Mouse (Mus musculus) small intestine, adult 2 months (tissue): Measurements from ENCODE around the gene Cwc27. TPM values are rescaled to one million over a fixed set of nuclear protein-coding genes. Genes with fewer than 3 reads are reported as not detected.

Source experiments
- H3K27ac ChIP-seq: fragments of 200-500 bp; 2 replicates; pipeline ENCODE4 v1.5.1; 2012; ENCODE audit warnings: low read depth, low read length, control low read depth, inconsistent platforms; ENCODE audit not compliant: insufficient read depth
- H3K27me3 ChIP-seq: fragments of 200-500 bp; 2 replicates; pipeline ENCODE4 v1.6.1; 2012; ENCODE audit warnings: mild to moderate bottlenecking, moderate library complexity, low read length, inconsistent platforms; ENCODE audit not compliant: control insufficient read depth, insufficient read depth
- H3K36me3 ChIP-seq: fragments of 200-500 bp; 2 replicates; pipeline ENCODE4 v1.6.1; 2012; ENCODE audit warnings: mild to moderate bottlenecking, low read length, control low read depth, inconsistent platforms; ENCODE audit not compliant: control insufficient read depth, insufficient read depth
- H3K4me1 ChIP-seq: fragments of 200-500 bp; 2 replicates; pipeline ENCODE4 v1.6.1; 2012; ENCODE audit warnings: low read length, inconsistent platforms, mixed read lengths; ENCODE audit not compliant: control insufficient read depth, insufficient read depth, insufficient read length
- H3K4me3 ChIP-seq: fragments of 200-500 bp; 2 replicates; pipeline ENCODE4 v1.5.1; 2012; ENCODE audit warnings: low read depth, mild to moderate bottlenecking, control low read depth, inconsistent platforms, low read length, moderate library complexity
- CTCF ChIP-seq: fragments of 200-500 bp; IDR thresholded peaks from 2 replicates; pipeline ENCODE4 v1.5.1; 2012; ENCODE audit warnings: low read depth, mild to moderate bottlenecking, control low read depth, inconsistent platforms, low read length, moderate library complexity, mixed read lengths; ENCODE audit not compliant: insufficient replicate concordance, insufficient read length; ENCODE audit errors: extremely low read depth
- POLR2A ChIP-seq: fragments of 200-500 bp; IDR thresholded peaks from 2 replicates; pipeline ENCODE4 v1.6.1; 2012; ENCODE audit warnings: low read depth, mild to moderate bottlenecking, control low read depth, inconsistent platforms, low read length, moderate library complexity
- WGBS: fragments of 180-500 bp; shearing (Covaris S2); methylation state at CpG from one replicate; pipeline ENCODE4 v1.1.7; 2018; 5-methylcytosine and 5-hydroxymethylcytosine counted together
- polyA plus RNA-seq: library from polyadenylated mRNA; depleted of rRNA; stranded (reverse); fragments of >200 nt; gene quantifications from 2 replicates; pipeline ENCODE4 v1.2.3, GENCODE M21; 2012

The Cwc27 gene
- polyA plus RNA-seq, 1 experiment: 0.42 TPM

GRCm38 (mm10) chr13:104623130-104623891, 193.6 kb downstream of the Cwc27 start:
- no peaks in the 10 kb centered on the region for H3K27me3 ChIP-seq
- WGBS: 73% methylated on average over 12 of the region's 12 CpGs
- H3K36me3 ChIP-seq: no peaks in the 10 kb centered on the region
- no peaks in the 10 kb centered on the region for H3K4me1 ChIP-seq
- no peak for TF ChIP-seq CTCF
- no peak for TF ChIP-seq POLR2A
- no peak overlapping the region for H3K4me3 ChIP-seq
- no peak overlapping the region for H3K27ac ChIP-seq

GRCm38 (mm10) chr13:104622102-104622743, 194.7 kb downstream of the Cwc27 start:
- Histone ChIP-seq H3K27ac (no peak overlapping the region), H3K27me3 (no peaks in the 10 kb centered on the region), H3K4me3 (no peak overlapping the region), H3K36me3 (no peaks in the 10 kb centered on the region), H3K4me1 (no peaks in the 10 kb centered on the region)
- WGBS: 79% methylated on average over 6 of the region's 6 CpGs
- no peak for TF ChIP-seq CTCF
- no peak for TF ChIP-seq POLR2A

DNA sequence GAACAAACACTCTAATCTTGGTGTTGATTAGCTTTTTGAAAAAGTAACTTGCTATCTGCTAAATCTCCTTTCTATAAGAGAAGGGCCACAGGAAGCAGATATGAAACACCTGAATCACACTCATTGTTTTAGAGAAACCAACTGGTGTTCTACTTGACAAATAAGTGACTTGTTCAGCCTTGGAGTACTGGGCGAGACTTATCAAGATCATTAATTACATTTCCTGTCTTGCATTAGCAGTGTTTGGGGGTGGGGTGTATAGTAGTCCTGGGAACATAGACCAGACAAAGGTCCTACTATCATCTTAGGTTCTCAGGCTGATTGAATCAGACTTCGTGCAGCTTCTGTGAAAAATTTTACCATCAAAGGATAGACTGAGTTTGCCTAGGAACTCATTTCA, 196.5 kb downstream of the Cwc27 start:
- H3K36me3 ChIP-seq: no peaks in the 10 kb centered on the region
- H3K4me1 ChIP-seq: no peaks in the 10 kb centered on the region
- H3K27me3 ChIP-seq: no peaks in the 10 kb centered on the region
- no peak overlapping the region for H3K4me3 ChIP-seq
- no peak overlapping the region for H3K27ac ChIP-seq
- TF ChIP-seq CTCF (no peak), POLR2A (no peak)
- WGBS: 21% methylated on average over 2 of the region's 2 CpGs

DNA sequence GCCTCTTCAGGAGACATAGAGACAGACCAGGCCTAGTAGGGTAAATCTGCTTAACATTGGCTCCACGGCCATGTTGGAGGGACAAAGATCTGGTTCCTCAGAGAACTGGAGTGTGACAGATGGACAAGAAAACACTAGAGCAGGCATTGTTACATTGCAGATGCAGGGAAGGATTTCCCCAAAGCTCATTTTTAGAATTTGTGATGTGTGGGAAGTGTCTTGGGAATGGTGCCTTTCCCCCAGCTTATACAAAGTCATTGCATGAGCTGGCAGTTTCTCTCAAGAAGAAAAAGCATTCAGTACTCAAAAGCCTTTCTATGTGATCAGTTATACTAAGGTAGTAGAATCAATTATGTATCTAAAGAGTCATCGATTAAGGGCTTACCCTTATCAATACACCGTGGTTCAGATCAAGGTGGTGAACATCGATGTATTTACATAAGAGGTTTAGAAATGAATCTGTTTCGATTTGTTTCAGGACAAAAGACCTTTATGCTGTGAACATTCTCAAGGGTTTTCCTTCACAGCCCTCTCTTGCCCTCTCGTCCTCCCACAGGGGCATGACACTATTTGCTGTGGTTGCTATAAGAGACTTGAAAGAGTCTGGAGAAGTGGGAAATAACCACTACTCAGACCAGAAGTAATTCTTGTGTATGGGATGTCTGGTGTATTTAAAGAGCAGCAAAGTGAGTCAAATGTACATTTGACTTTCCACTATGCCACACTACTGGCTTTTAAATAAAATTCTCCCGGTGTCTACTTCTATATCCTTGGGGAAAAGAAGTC, 197.2 kb downstream of the Cwc27 start:
- 62% methylated on average over 7 of the region's 7 CpGs for WGBS

DNA sequence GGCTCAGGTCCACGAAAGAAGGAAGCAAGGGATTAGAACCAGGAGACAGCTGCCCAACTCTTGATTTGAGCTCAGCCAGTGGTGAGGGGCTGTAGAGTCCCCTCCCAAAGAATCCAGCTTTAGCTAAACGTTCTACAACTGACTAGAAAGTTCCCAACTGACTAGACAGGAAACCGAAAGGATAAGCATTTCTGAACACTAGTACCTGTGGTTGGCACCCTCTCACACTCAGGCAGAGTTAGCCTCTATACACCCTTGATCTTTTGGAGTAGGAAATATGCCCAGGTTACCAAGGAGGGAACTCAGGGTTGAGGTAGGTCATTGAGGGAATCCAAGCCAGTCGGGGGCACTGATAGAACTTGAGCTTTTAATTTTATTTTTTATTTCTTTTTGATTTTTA, 199.7 kb downstream of the Cwc27 start:
- no peak for TF ChIP-seq CTCF
- TF ChIP-seq POLR2A: no peak
- Histone ChIP-seq H3K4me3 (no peak overlapping the region), H3K36me3 (no peaks in the 10 kb centered on the region), H3K4me1 (no peaks in the 10 kb centered on the region), H3K27me3 (no peaks in the 10 kb centered on the region), H3K27ac (no peak overlapping the region)
- 78% methylated on average over 4 of the region's 4 CpGs for WGBS

More for the DNA sequence above, 197.2 kb downstream of the Cwc27 start:
- TF ChIP-seq CTCF (no peak), POLR2A (no peak)
- H3K4me1 ChIP-seq: no peaks in the 10 kb centered on the region
- no peak overlapping the region for H3K27ac ChIP-seq
- no peaks in the 10 kb centered on the region for H3K27me3 ChIP-seq
- H3K4me3 ChIP-seq: no peak overlapping the region
- H3K36me3 ChIP-seq: no peaks in the 10 kb centered on the region

GRCm38 (mm10) chr13:104615999-104616810, 200.7 kb downstream of the Cwc27 start:
- 91% methylated on average over 18 of the region's 18 CpGs for WGBS
- H3K4me3 ChIP-seq: no peak overlapping the region
- H3K4me1 ChIP-seq: no peaks in the 10 kb centered on the region
- no peaks in the 10 kb centered on the region for H3K36me3 ChIP-seq
- no peak overlapping the region for H3K27ac ChIP-seq
- TF ChIP-seq CTCF (no peak), POLR2A (no peak)
- H3K27me3 ChIP-seq: no peaks in the 10 kb centered on the region

- Histone ChIP-seq H3K27ac (no peak overlapping the region), H3K4me3 (no peak overlapping the region), H3K36me3 (no peaks in the 10 kb centered on the region), H3K27me3 (no peaks in the 10 kb centered on the region), H3K4me1 (no peaks in the 10 kb centered on the region)
- TF ChIP-seq POLR2A: no peak
- TF ChIP-seq CTCF: no peak
- 92% methylated on average over 7 of the region's 7 CpGs for WGBS
Observed at GRCm38 (mm10) chr13:104615111-104615510, 201.8 kb downstream of the Cwc27 start.
